Mouse (Mus musculus) embryonic fibroblast, embryonic 13.5 days (primary cell): ENCODE measurements around the gene Vstm4.

Experiments used
- CTCF ChIP-seq: IDR thresholded peaks from 2 replicates; pipeline ENCODE4 v1.5.1; 2011; ENCODE audit warnings: mild to moderate bottlenecking, control low read depth, low read length, moderate library complexity, borderline replicate concordance; ENCODE audit not compliant: insufficient read depth
- POLR2A ChIP-seq: IDR thresholded peaks from 2 replicates; pipeline ENCODE4 v1.6.1; 2011; ENCODE audit warnings: low read depth, mild to moderate bottlenecking, control low read depth, low read length, moderate library complexity

- TF ChIP-seq CTCF (no peak), POLR2A (no peak)
These were observed 25.1 kb downstream of the Vstm4 start for GRCm38 (mm10) chr14:32881693-32882092.
